Mouse (Mus musculus) E14TG2a.4 (cell line): ENCODE results near the gene Rai14.

Source experiments
- H3K27me3 ChIP-seq: 2 replicates; pipeline ENCODE4 v1.6.1; 2014; ENCODE audit warnings: low read length, control low read depth; ENCODE audit not compliant: insufficient read depth
- H3K36me3 ChIP-seq: 2 replicates; pipeline ENCODE4 v1.6.1; 2014; ENCODE audit warnings: low read length, control low read depth; ENCODE audit not compliant: insufficient read depth
- H3K4me1 ChIP-seq: replicated peaks from 2 replicates; pipeline ENCODE4 v1.6.1; 2014; ENCODE audit warnings: low read depth, low read length, control low read depth
- H3K4me3 ChIP-seq: replicated peaks from 2 replicates; pipeline ENCODE4 v1.5.1; 2014; ENCODE audit warnings: mild to moderate bottlenecking, low read length
- H3K9me3 ChIP-seq: 2 replicates; pipeline ENCODE4 v1.6.1; 2014; ENCODE audit warnings: low read length, control low read depth
- CTCF ChIP-seq: conservative IDR thresholded peaks from 2 replicates; pipeline ENCODE4 v1.5.1; 2014; ENCODE audit warnings: low read length
- NANOG ChIP-seq: IDR thresholded peaks from 2 replicates; pipeline ENCODE4 v1.6.1; 2014; ENCODE audit warnings: borderline replicate concordance, low read length, mixed read lengths
- POU5F1 ChIP-seq: IDR thresholded peaks from 2 replicates; pipeline ENCODE4 v1.6.1; 2014; ENCODE audit warnings: low read length, borderline replicate concordance

Rai14 gene

DNA sequence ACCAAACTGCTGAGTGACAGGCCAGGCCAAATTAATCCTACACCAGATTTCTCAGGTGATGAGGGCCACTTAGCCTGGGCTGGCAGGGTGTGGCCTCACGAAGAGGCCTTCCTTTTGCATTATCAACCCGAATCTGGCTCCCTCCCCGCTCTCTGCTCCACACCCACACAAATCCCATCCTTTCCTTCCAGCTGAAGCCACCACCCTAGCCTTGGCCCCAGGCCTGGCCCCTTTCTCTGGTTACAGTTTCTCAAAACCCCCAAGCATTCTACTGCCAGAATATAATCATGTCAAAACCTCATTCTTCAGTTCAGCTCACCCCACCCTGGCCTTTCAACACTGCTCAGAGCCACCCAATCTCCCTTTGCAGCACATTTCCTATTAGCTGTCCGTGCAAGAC, 34.9 kb downstream of the Rai14 start:
- peak overlapping the region; percentile 43 for H3K4me3 ChIP-seq
- peaks cover 92% of the 10 kb centered on the region for H3K4me1 ChIP-seq
- 0 out of 2 replicates have a peak, but pooled peaks cover 3% of the 10 kb centered on the region for H3K36me3 ChIP-seq
- TF ChIP-seq POU5F1: no peak
- H3K9me3 ChIP-seq: no peaks in the 10 kb centered on the region
- no peaks in the 10 kb centered on the region for H3K27me3 ChIP-seq

DNA sequence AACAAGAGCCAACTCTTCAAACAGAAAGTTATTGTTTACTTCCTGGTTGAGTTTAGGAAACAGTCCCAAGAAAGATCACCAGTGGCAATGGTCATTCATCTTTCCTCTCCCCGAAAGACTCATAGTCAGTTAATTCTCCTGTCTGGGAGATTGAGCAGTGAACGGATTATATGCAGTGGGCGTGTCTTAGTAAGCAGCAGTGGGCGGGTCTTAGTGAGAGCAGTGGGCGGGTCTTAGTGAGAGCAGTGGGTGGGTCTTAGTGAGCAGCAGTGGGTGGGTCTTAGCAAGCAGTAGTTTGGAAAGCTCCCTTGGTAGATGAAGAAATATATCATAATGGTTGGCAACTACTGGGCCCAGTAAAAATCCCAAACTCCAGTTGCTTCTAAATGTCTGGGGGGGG, 38.6 kb downstream of the Rai14 start:
- H3K4me3 ChIP-seq: peak overlapping the region; percentile 14; the same call in 1 of the 2 replicates

DNA sequence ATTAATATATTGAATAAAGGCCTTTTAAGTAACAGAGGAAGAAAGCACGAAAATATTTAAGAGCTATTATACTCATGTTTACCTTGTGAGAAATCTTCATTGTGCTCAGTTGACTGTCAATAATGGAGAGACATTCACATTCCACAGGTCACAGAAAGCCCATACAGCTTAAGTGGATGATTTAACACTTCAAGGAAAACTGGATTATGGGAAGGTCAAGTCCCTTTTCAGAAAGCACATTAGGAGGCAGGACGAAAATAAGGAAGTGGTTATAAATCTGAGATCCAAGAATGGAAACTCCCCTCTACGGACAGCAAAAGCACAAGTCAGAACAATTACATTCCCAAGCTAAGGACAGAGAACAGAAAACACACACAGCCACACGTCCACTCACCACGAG, 41.5 kb downstream of the Rai14 start:
- Histone ChIP-seq H3K4me3 (no peak overlapping the region), H3K9me3 (no peaks in the 10 kb centered on the region), H3K4me1 (peaks cover 99% of the 10 kb centered on the region), H3K27me3 (no peaks in the 10 kb centered on the region), H3K36me3 (peaks cover 34% of the 10 kb centered on the region)
- TF ChIP-seq NANOG (peak; percentile 33; the same call in 1 of the 2 replicates), CTCF (no peak)

More for the DNA sequence above, 38.6 kb downstream of the Rai14 start:
- Histone ChIP-seq H3K36me3 (peaks cover 33% of the 10 kb centered on the region), H3K27me3 (no peaks in the 10 kb centered on the region), H3K4me1 (peaks cover 98% of the 10 kb centered on the region), H3K9me3 (no peaks in the 10 kb centered on the region)
- TF ChIP-seq NANOG (no peak), CTCF (no peak), POU5F1 (no peak)

DNA sequence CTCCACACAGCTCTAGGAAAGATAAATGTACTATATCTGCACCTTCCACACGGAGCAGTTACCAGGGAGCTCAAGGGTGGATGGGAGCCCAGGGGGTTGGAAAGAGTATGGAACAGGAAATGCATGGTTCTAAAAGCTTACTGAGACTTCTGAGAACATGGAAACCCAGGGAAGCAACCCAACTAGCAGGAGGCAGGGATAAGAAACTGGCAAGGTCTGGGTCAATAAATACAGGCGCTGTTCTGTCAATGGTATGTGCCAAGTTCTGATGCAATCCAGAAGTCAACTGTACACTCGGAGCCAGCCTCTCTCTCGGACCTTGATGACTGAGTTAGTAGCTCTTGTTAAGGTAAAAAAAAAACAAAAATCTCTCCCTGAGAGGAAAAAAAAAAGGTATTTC, 42.6 kb downstream of the Rai14 start:
- peaks cover 99% of the 10 kb centered on the region for H3K4me1 ChIP-seq
- TF ChIP-seq POU5F1 (no peak), NANOG (no peak), CTCF (no peak)
- no peaks in the 10 kb centered on the region for H3K27me3 ChIP-seq
- peaks cover 34% of the 10 kb centered on the region for H3K36me3 ChIP-seq
- no peaks in the 10 kb centered on the region for H3K9me3 ChIP-seq
- H3K4me3 ChIP-seq: no peak overlapping the region

DNA sequence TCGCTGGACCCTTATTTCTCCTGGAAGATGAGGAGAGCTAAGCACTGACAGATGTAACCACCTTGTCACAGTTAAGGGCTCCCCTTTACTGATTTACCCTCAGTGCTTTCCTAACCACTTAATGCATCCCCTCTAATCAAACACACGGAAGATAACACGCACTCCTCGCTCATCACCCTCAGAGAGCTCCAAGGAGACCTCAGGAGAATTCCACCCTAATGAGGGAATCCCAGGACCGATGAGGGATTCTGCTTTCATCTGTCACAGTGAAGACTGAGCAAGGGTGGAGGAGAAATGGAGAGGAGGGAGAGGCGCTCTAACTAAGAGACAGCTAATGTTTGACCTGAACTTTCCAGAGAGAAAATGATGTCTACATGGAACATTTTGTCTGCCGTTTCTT, 44.3 kb downstream of the Rai14 start:
- Histone ChIP-seq H3K4me3 (no peak overlapping the region), H3K36me3 (peaks cover 34% of the 10 kb centered on the region), H3K4me1 (peaks cover 100% of the 10 kb centered on the region), H3K9me3 (no peaks in the 10 kb centered on the region), H3K27me3 (no peaks in the 10 kb centered on the region)
- TF ChIP-seq NANOG: no peak
- TF ChIP-seq CTCF: no peak
- no peak for TF ChIP-seq POU5F1

DNA sequence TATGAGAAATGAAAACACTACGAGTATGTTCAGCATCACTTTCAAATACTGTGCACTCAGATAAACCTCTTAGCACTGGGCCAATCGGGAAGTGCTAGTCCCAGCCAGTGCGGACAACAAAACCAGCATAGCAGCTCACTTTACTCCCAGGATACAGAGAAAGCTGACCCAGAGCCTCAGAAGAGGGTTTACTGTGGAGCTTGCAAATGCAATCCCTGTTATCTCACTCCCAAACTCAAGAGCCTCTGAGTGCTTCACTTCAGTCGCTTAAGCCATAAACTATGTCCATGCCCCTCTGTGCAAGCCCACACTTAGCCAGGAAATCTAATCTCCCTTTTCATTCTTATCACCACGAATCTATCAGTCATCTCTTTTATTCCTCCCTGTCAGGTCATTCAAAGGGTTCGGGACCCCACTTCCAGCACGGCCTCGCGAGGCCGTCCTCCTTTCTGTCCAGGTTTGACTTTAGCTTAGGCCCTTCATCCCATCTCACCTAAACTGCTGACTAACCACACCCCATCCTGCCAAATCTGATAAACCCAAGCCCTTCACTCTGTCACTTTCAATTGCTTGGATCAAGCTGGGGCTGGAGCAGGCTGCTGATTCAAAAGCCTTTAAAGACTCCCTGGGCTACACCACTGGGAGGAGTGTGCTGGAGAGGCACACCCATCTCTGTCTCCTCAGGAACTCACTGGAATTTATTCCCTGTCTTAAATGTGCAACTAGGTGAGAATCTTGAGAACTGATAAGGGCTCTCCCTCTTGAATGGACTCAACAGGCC, 46.1 kb downstream of the Rai14 start:
- Histone ChIP-seq H3K36me3 (peaks cover 23% of the 10 kb centered on the region), H3K27me3 (no peaks in the 10 kb centered on the region), H3K4me1 (peaks cover 96% of the 10 kb centered on the region), H3K9me3 (no peaks in the 10 kb centered on the region), H3K4me3 (peak overlapping the region; percentile 24; the same call in 1 of the 2 replicates)
- TF ChIP-seq CTCF (no peak), NANOG (no peak), POU5F1 (no peak)

- Histone ChIP-seq H3K36me3 (peaks cover 8% of the 10 kb centered on the region), H3K27me3 (no peaks in the 10 kb centered on the region), H3K9me3 (no peaks in the 10 kb centered on the region), H3K4me1 (peaks cover 96% of the 10 kb centered on the region), H3K4me3 (0 out of 2 replicates have a peak overlapping the region, but pooled peaks have one; percentile 7)
- TF ChIP-seq POU5F1 (no peak), CTCF (no peak), NANOG (peak; percentile 5; the same call in 1 of the 2 replicates)
Observed at GRCm38 (mm10) chr15:10665816-10666215, 48.6 kb downstream of the Rai14 start.

GRCm38 (mm10) chr15:10664529-10664898, 49.9 kb downstream of the Rai14 start:
- Histone ChIP-seq H3K36me3 (peaks cover 14% of the 10 kb centered on the region), H3K4me1 (peaks cover 88% of the 10 kb centered on the region), H3K4me3 (no peak overlapping the region), H3K27me3 (no peaks in the 10 kb centered on the region), H3K9me3 (no peaks in the 10 kb centered on the region)
- TF ChIP-seq NANOG (no peak), POU5F1 (no peak), CTCF (no peak)

GRCm38 (mm10) chr15:10663793-10664528, 50.5 kb downstream of the Rai14 start:
- Histone ChIP-seq H3K36me3 (peaks cover 20% of the 10 kb centered on the region), H3K4me1 (peaks cover 88% of the 10 kb centered on the region), H3K4me3 (no peak overlapping the region), H3K27me3 (no peaks in the 10 kb centered on the region), H3K9me3 (no peaks in the 10 kb centered on the region)
- no peak for TF ChIP-seq NANOG
- TF ChIP-seq CTCF: no peak
- no peak for TF ChIP-seq POU5F1
